Mouse (Mus musculus) spleen, adult 2 months (tissue): Measurements from ENCODE around the gene Pxt1.

ENCODE experiments used
- CTCF ChIP-seq: fragments of 200-500 bp; IDR thresholded peaks from 2 replicates; pipeline ENCODE4 v1.5.1; 2011; ENCODE audit warnings: mild to moderate bottlenecking, inconsistent platforms; ENCODE audit not compliant: insufficient read depth, insufficient read length, insufficient replicate concordance; ENCODE audit errors: extremely low read depth
- POLR2A ChIP-seq: fragments of 200-500 bp; IDR thresholded peaks from 2 replicates; pipeline ENCODE4 v1.6.1; 2011; ENCODE audit warnings: low read depth, low read length, inconsistent platforms

GRCm38 (mm10) chr17:28926866-28927635 is 16.6 kb downstream of the Pxt1 start:
- no peak for TF ChIP-seq POLR2A
- TF ChIP-seq CTCF: peak; percentile 53; the same call in 1 of the 2 replicates
